Mouse (Mus musculus): ENCODE results near the gene Ern1.

Ern1 gene

GRCm38 (mm10) chr11:106355382-106356128 is 132.1 kb downstream of the Ern1 start:
- ATAC-seq (ENCODE audit: insufficient number of reproducible peaks, low FRiP score, low TSS enrichment): peak; percentile 87

- ATAC-seq (ENCODE audit: insufficient number of reproducible peaks, low FRiP score, low TSS enrichment): no peak
Observed at GRCm38 (mm10) chr11:106354181-106354580, 133.5 kb downstream of the Ern1 start.

GRCm38 (mm10) chr11:106353188-106353587 is 134.5 kb downstream of the Ern1 start, which contains the start of gene Scn4a:
TSS of gene Scn4a (minus strand) at chr11:106353288.
- ATAC-seq (ENCODE audit: insufficient number of reproducible peaks, low FRiP score, low TSS enrichment): no peak

DNA sequence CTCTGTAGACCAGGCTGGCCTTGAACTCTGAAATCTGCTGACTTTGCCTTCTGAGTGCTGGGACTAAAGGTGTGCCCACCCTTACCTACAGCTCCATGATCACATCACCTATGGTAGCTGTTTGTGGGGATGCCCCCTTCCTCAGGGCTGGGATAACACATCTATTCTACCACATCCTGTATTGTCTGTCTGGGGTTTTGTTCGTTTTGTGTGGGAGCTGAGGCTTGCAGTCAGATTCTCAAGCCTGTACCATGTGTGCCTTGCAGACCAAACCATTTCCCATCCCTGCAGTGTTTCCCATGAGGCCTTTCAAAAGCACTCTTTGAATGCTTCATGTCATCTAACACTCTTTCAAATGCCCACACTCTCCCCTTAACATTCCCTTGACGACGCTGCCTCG is 135.7 kb downstream of the Ern1 start:
- no peak for ATAC-seq (ENCODE audit: insufficient number of reproducible peaks, low FRiP score, low TSS enrichment)

GRCm38 (mm10) chr11:106351253-106351652 is 136.4 kb downstream of the Ern1 start:
- ATAC-seq (ENCODE audit: insufficient number of reproducible peaks, low FRiP score, low TSS enrichment): no peak

DNA sequence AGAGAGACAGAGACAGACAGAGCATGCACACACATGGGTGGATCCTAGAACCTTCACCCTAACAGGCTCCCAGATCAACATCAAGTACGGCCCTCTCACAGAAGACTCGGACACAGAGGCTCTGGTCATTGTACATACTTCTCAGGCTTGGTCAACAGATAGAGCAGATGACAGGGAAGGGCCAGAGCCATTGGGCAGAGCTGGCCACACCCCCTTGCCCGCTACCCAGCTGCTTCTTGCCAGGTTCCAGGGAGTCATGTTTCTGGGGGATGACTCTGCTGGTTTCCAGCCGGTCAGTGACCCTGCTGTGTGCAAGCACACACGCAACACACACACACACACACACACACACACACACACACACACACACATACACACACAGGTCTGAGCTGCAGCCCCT is 136.8 kb downstream of the Ern1 start:
- no peak for ATAC-seq (ENCODE audit: insufficient number of reproducible peaks, low FRiP score, low TSS enrichment)

GRCm38 (mm10) chr11:106349772-106350171 is 137.9 kb downstream of the Ern1 start:
- ATAC-seq (ENCODE audit: insufficient number of reproducible peaks, low FRiP score, low TSS enrichment): no peak

DNA sequence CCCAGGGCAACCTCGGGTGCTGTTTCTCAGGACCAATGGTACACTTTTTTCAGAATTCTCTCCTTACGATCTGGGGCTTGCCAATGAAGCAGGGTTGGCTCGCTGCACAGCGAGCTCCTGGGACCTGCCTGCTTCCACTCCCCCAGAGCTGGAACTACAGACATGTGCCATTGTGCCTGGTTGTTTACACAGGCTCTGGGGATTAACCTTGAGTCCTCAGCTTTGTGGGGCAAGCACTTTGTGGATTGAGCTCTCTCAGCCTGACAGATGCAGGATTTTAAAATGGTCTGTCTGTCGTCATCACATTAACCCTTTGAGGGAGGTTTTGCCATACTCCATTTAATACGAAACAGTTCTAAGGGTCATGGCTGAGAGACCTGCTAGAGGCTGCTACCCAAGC is 142.7 kb downstream of the Ern1 start:
- no peak for ATAC-seq (ENCODE audit: insufficient number of reproducible peaks, low FRiP score, low TSS enrichment)
